Mouse (Mus musculus) forebrain, embryonic 16.5 days (tissue): ENCODE results near the gene Pacsin2. TPM values are rescaled to one million over a fixed set of nuclear protein-coding genes. Genes with fewer than 3 reads are reported as not detected.

Experiments used
- ATAC-seq: fragments of 200-750 bp; cut with Nextera tagmentation; 2 replicates; pipeline ENCODE4 v1.8.0; 2017; ENCODE audit warnings: mild to moderate bottlenecking, moderate library complexity
- H3K27ac ChIP-seq: fragments of 300-500 bp; sonication (generic); 2 replicates; pipeline ENCODE4 v1.5.1; 2014; ENCODE audit warnings: low read length, control low read depth
- H3K27me3 ChIP-seq: fragments of 300-500 bp; sonication (generic); replicated peaks from 2 replicates; pipeline ENCODE4 v1.6.1; 2014; ENCODE audit warnings: low read length; ENCODE audit not compliant: control insufficient read depth, insufficient read depth
- H3K36me3 ChIP-seq: fragments of 300-500 bp; sonication (generic); 2 replicates; pipeline ENCODE4 v1.6.1; 2014; ENCODE audit not compliant: control insufficient read depth, insufficient read depth
- H3K4me1 ChIP-seq: fragments of 300-500 bp; sonication (generic); replicated peaks from 2 replicates; pipeline ENCODE4 v1.6.1; 2014; ENCODE audit warnings: low read length; ENCODE audit not compliant: control insufficient read depth, insufficient read depth
- H3K4me2 ChIP-seq: fragments of 300-500 bp; sonication (generic); 2 replicates; pipeline ENCODE4 v1.6.1; 2014; ENCODE audit warnings: mild to moderate bottlenecking, low read length, control low read depth
- H3K4me3 ChIP-seq: fragments of 300-500 bp; sonication (generic); replicated peaks from 2 replicates; pipeline ENCODE4 v1.5.1; 2014; ENCODE audit warnings: mild to moderate bottlenecking, low read length, control low read depth
- H3K9ac ChIP-seq: fragments of 300-500 bp; sonication (generic); replicated peaks from 2 replicates; pipeline ENCODE4 v1.6.1; 2014; ENCODE audit warnings: low read depth, low read length, control low read depth
- H3K9me3 ChIP-seq: fragments of 300-500 bp; sonication (generic); 2 replicates; pipeline ENCODE4 v1.6.1; 2016; ENCODE audit warnings: low read length; ENCODE audit not compliant: control insufficient read depth
- WGBS: fragments of 180-500 bp; shearing (Covaris S2); extraction: QIAGEN DNeasy Blood & Tissue Kit; methylation state at CpG from one replicate; pipeline ENCODE4 v1.1.7; 2014; 5-methylcytosine and 5-hydroxymethylcytosine counted together
- polyA plus RNA-seq: library from polyadenylated mRNA; unstranded; fragments of >200 nt; fragmentation: Nextera tagmentation; extraction: Ambion mirVana; gene quantifications from 2 replicates; pipeline ENCODE4 v1.2.1, GENCODE M21; 2015

Gene Pacsin2
- polyA plus RNA-seq, 1 experiment from 2014 or later: 19.8 TPM

GRCm38 (mm10) chr15:83495787-83496367 is 31.5 kb upstream of the Pacsin2 start:
- Histone ChIP-seq H3K9ac (no peak overlapping the region), H3K9me3 (no peaks in the 10 kb centered on the region), H3K4me2 (no peak overlapping the region), H3K4me3 (no peak overlapping the region), H3K4me1 (no peaks in the 10 kb centered on the region), H3K27me3 (no peaks in the 10 kb centered on the region), H3K36me3 (peaks cover 50% of the 10 kb centered on the region), H3K27ac (no peak overlapping the region)
- no peak for ATAC-seq
- 79% methylated on average over 22 of the region's 22 CpGs for WGBS

- no peaks in the 10 kb centered on the region for H3K9me3 ChIP-seq
- H3K27ac ChIP-seq: no peak overlapping the region
- peaks cover 52% of the 10 kb centered on the region for H3K36me3 ChIP-seq
- H3K4me2 ChIP-seq: no peak overlapping the region
- H3K27me3 ChIP-seq: no peaks in the 10 kb centered on the region
- no peaks in the 10 kb centered on the region for H3K4me1 ChIP-seq
- no peak for ATAC-seq
- 85% methylated on average over 3 of the region's 3 CpGs for WGBS
- no peak overlapping the region for H3K9ac ChIP-seq
- no peak overlapping the region for H3K4me3 ChIP-seq
Measured at GRCm38 (mm10) chr15:83495195-83495594, 30.8 kb upstream of the Pacsin2 start.

- H3K4me2 ChIP-seq: no peak overlapping the region
- no peaks in the 10 kb centered on the region for H3K4me1 ChIP-seq
- H3K27ac ChIP-seq: no peak overlapping the region
- 70% methylated on average over 6 of the region's 6 CpGs for WGBS
- H3K27me3 ChIP-seq: no peaks in the 10 kb centered on the region
- H3K4me3 ChIP-seq: no peak overlapping the region
- H3K9ac ChIP-seq: no peak overlapping the region
- ATAC-seq: no peak
- H3K36me3 ChIP-seq: peaks cover 52% of the 10 kb centered on the region
- no peaks in the 10 kb centered on the region for H3K9me3 ChIP-seq
Measured at GRCm38 (mm10) chr15:83494572-83494920, 30.1 kb upstream of the Pacsin2 start.

GRCm38 (mm10) chr15:83493856-83494571 is 29.6 kb upstream of the Pacsin2 start:
- no peak overlapping the region for H3K4me3 ChIP-seq
- H3K27me3 ChIP-seq: no peaks in the 10 kb centered on the region
- no peak overlapping the region for H3K9ac ChIP-seq
- no peaks in the 10 kb centered on the region for H3K4me1 ChIP-seq
- ATAC-seq: no peak
- WGBS: 84% methylated on average over 7 of the region's 7 CpGs
- H3K4me2 ChIP-seq: no peak overlapping the region
- H3K9me3 ChIP-seq: no peaks in the 10 kb centered on the region
- no peak overlapping the region for H3K27ac ChIP-seq
- H3K36me3 ChIP-seq: peaks cover 49% of the 10 kb centered on the region

GRCm38 (mm10) chr15:83491891-83492290 is 27.5 kb upstream of the Pacsin2 start:
- Histone ChIP-seq H3K4me3 (no peak overlapping the region), H3K27me3 (no peaks in the 10 kb centered on the region), H3K4me2 (no peak overlapping the region), H3K27ac (no peak overlapping the region), H3K4me1 (no peaks in the 10 kb centered on the region), H3K9me3 (no peaks in the 10 kb centered on the region), H3K36me3 (peaks cover 45% of the 10 kb centered on the region), H3K9ac (no peak overlapping the region)
- WGBS: 90% methylated on average over 5 of the region's 5 CpGs
- no peak for ATAC-seq

GRCm38 (mm10) chr15:83489471-83489870 is 25.1 kb upstream of the Pacsin2 start:
- H3K36me3 ChIP-seq: peaks cover 37% of the 10 kb centered on the region
- H3K9me3 ChIP-seq: no peaks in the 10 kb centered on the region
- no peak overlapping the region for H3K27ac ChIP-seq
- H3K27me3 ChIP-seq: no peaks in the 10 kb centered on the region
- WGBS: 95% methylated on average over 20 of the region's 20 CpGs
- no peak for ATAC-seq
- H3K4me1 ChIP-seq: no peaks in the 10 kb centered on the region
- H3K9ac ChIP-seq: no peak overlapping the region
- H3K4me2 ChIP-seq: no peak overlapping the region
- H3K4me3 ChIP-seq: no peak overlapping the region

GRCm38 (mm10) chr15:83487477-83488115 is 23.2 kb upstream of the Pacsin2 start:
- ATAC-seq: no peak
- H3K27me3 ChIP-seq: no peaks in the 10 kb centered on the region
- H3K27ac ChIP-seq: no peak overlapping the region
- H3K9me3 ChIP-seq: no peaks in the 10 kb centered on the region
- H3K4me3 ChIP-seq: no peak overlapping the region
- H3K4me2 ChIP-seq: no peak overlapping the region
- H3K4me1 ChIP-seq: no peaks in the 10 kb centered on the region
- WGBS: 63% methylated on average over 9 of the region's 9 CpGs
- peaks cover 28% of the 10 kb centered on the region for H3K36me3 ChIP-seq
- no peak overlapping the region for H3K9ac ChIP-seq

GRCm38 (mm10) chr15:83484311-83484710 is 19.9 kb upstream of the Pacsin2 start:
- Histone ChIP-seq H3K36me3 (peaks cover 15% of the 10 kb centered on the region; the same call in 1 of the 2 replicates), H3K27me3 (no peaks in the 10 kb centered on the region), H3K27ac (no peak overlapping the region), H3K4me1 (no peaks in the 10 kb centered on the region), H3K4me3 (no peak overlapping the region), H3K4me2 (no peak overlapping the region), H3K9ac (no peak overlapping the region), H3K9me3 (no peaks in the 10 kb centered on the region)
- WGBS: 94% methylated on average over 10 of the region's 10 CpGs
- no peak for ATAC-seq

- no peak overlapping the region for H3K4me3 ChIP-seq
- no peaks in the 10 kb centered on the region for H3K27me3 ChIP-seq
- ATAC-seq: no peak
- H3K9ac ChIP-seq: no peak overlapping the region
- no peak overlapping the region for H3K27ac ChIP-seq
- H3K4me2 ChIP-seq: no peak overlapping the region
- H3K4me1 ChIP-seq: no peaks in the 10 kb centered on the region
- H3K9me3 ChIP-seq: no peaks in the 10 kb centered on the region
- peaks cover 15% of the 10 kb centered on the region; the same call in 1 of the 2 replicates for H3K36me3 ChIP-seq
- 39% methylated on average over 2 of the region's 2 CpGs for WGBS
Measured at GRCm38 (mm10) chr15:83483482-83483881, 19.1 kb upstream of the Pacsin2 start.
